Mouse (Mus musculus): ENCODE measurements around the gene Olfr1048.

GRCm38 (mm10) chr2:86185583-86185982, 54.5 kb downstream of the Olfr1048 start, which contains the start of gene Olfr52:
- TF ChIP-seq GATA1 (IDR thresholded peaks at IDR 0.05; ENCODE audit: borderline replicate concordance, low read length) (no peak), FLI1 (IDR thresholded peaks at IDR 0.05; ENCODE audit: low read length) (no peak)

All from megakaryocyte, embryonic 14.5 days (primary cell).